Mouse (Mus musculus) spleen, adult 2 months (tissue): Measurements from ENCODE around the gene Rnf123. TPM values are rescaled to one million over a fixed set of nuclear protein-coding genes. Genes with fewer than 3 reads are reported as not detected.

Experiments used
- DNase-seq, 2 experiments: peaks; one replicate each; pipeline versions ENCODE4 v3.0.0 to v3.0.0-alpha.2; 2012 to 2021; ENCODE audit warnings: low spot score in 2 of 2, low read depth in 1 of 2
- H3K27ac ChIP-seq: fragments of 200-500 bp; 2 replicates; pipeline ENCODE4 v1.5.1; 2012; ENCODE audit warnings: low read length, inconsistent platforms; ENCODE audit not compliant: insufficient read depth
- H3K27me3 ChIP-seq: fragments of 200-500 bp; 2 replicates; pipeline ENCODE4 v1.6.1; 2012; ENCODE audit warnings: mild to moderate bottlenecking, moderate library complexity, low read length, inconsistent platforms; ENCODE audit not compliant: control insufficient read depth, insufficient read depth
- H3K36me3 ChIP-seq: fragments of 200-500 bp; 2 replicates; pipeline ENCODE4 v1.6.1; 2012; ENCODE audit warnings: mild to moderate bottlenecking, low read length, inconsistent platforms; ENCODE audit not compliant: control insufficient read depth, insufficient read depth
- H3K4me1 ChIP-seq: fragments of 200-500 bp; 2 replicates; pipeline ENCODE4 v1.6.1; 2011; ENCODE audit warnings: inconsistent platforms; ENCODE audit not compliant: control insufficient read depth, insufficient read depth, insufficient read length
- H3K4me3 ChIP-seq: fragments of 200-500 bp; 2 replicates; pipeline ENCODE4 v1.5.1; 2011; ENCODE audit warnings: mild to moderate bottlenecking, inconsistent platforms; ENCODE audit not compliant: insufficient read depth, insufficient read length; ENCODE audit errors: extremely low read depth
- CTCF ChIP-seq: fragments of 200-500 bp; IDR thresholded peaks from 2 replicates; pipeline ENCODE4 v1.5.1; 2011; ENCODE audit warnings: mild to moderate bottlenecking, inconsistent platforms; ENCODE audit not compliant: insufficient read depth, insufficient read length, insufficient replicate concordance; ENCODE audit errors: extremely low read depth
- POLR2A ChIP-seq: fragments of 200-500 bp; IDR thresholded peaks from 2 replicates; pipeline ENCODE4 v1.6.1; 2011; ENCODE audit warnings: low read depth, low read length, inconsistent platforms
- WGBS: fragments of 180-500 bp; shearing (Covaris S2); methylation state at CpG from one replicate; pipeline ENCODE4 v1.1.7; 2018; 5-methylcytosine and 5-hydroxymethylcytosine counted together
- polyA plus RNA-seq: library from polyadenylated mRNA; depleted of rRNA; stranded (reverse); fragments of >200 nt; gene quantifications from 2 replicates; pipeline ENCODE4 v1.2.3, GENCODE M21; 2012

The Rnf123 gene
- polyA plus RNA-seq, 1 experiment: 224 TPM

- Histone ChIP-seq H3K36me3 (peaks cover 56% of the 10 kb centered on the region), H3K27ac (no peak overlapping the region), H3K4me1 (peaks cover under 1% of the 10 kb centered on the region; the same call in 1 of the 2 replicates), H3K27me3 (no peaks in the 10 kb centered on the region), H3K4me3 (no peak overlapping the region)
- TF ChIP-seq CTCF: no peak
- TF ChIP-seq POLR2A: no peak
- no peak for DNase-seq
- 42% methylated on average over 1 of the region's 1 CpGs for WGBS
These were observed 28.1 kb downstream of the Rnf123 start for GRCm38 (mm10) chr9:108055061-108055460.

GRCm38 (mm10) chr9:108054331-108055040 is 28.7 kb downstream of the Rnf123 start:
- WGBS: 96% methylated on average over 22 of the region's 22 CpGs

GRCm38 (mm10) chr9:108053665-108054225 is 29.4 kb downstream of the Rnf123 start:
- Histone ChIP-seq H3K4me3 (no peak overlapping the region), H3K4me1 (peaks cover 7% of the 10 kb centered on the region; the same call in 1 of the 2 replicates), H3K36me3 (peaks cover 47% of the 10 kb centered on the region), H3K27me3 (no peaks in the 10 kb centered on the region), H3K27ac (no peak overlapping the region)
- WGBS: 93% methylated on average over 15 of the region's 15 CpGs
- TF ChIP-seq POLR2A (no peak), CTCF (no peak)
- no peak for DNase-seq

More at GRCm38 (mm10) chr9:108054331-108055040, 28.7 kb downstream of the Rnf123 start:
- Histone ChIP-seq H3K27me3 (no peaks in the 10 kb centered on the region), H3K4me1 (peaks cover 6% of the 10 kb centered on the region; the same call in 1 of the 2 replicates), H3K36me3 (peaks cover 51% of the 10 kb centered on the region), H3K4me3 (no peak overlapping the region), H3K27ac (no peak overlapping the region)
- DNase-seq: no peak
- no peak for TF ChIP-seq CTCF

- Histone ChIP-seq H3K27ac (no peak within 1 kb of the TSS), H3K27me3 (no peaks in the 10 kb centered on the region), H3K4me3 (no peak within 1 kb of the TSS), H3K36me3 (peaks cover 40% of the 10 kb centered on the region), H3K4me1 (peaks cover 7% of the 10 kb centered on the region; the same call in 1 of the 2 replicates)
- peak; percentile 87 to 94 for DNase-seq
- 56% methylated on average over 20 of the region's 20 CpGs for WGBS
- TF ChIP-seq CTCF (peak; percentile 90), POLR2A (no peak)
These were observed 30.1 kb downstream of the Rnf123 start, which contains the start of gene Amigo3 for GRCm38 (mm10) chr9:108052885-108053664. Amigo3 (plus strand) TSS chr9:108053159.

GRCm38 (mm10) chr9:108052411-108052810 is 30.7 kb downstream of the Rnf123 start:
- H3K36me3 ChIP-seq: peaks cover 34% of the 10 kb centered on the region
- peaks cover 7% of the 10 kb centered on the region; the same call in 1 of the 2 replicates for H3K4me1 ChIP-seq
- WGBS: 78% methylated on average over 7 of the region's 7 CpGs
- no peak for TF ChIP-seq POLR2A
- H3K27me3 ChIP-seq: no peaks in the 10 kb centered on the region
- H3K4me3 ChIP-seq: no peak overlapping the region
- DNase-seq: no peak
- H3K27ac ChIP-seq: no peak overlapping the region

- Histone ChIP-seq H3K4me1 (peaks cover 7% of the 10 kb centered on the region; the same call in 1 of the 2 replicates), H3K36me3 (peaks cover 28% of the 10 kb centered on the region), H3K27ac (no peak overlapping the region), H3K4me3 (no peak overlapping the region), H3K27me3 (no peaks in the 10 kb centered on the region)
- DNase-seq: no peak
- TF ChIP-seq POLR2A: no peak
- TF ChIP-seq CTCF: no peak
- 86% methylated on average over 4 of the region's 4 CpGs for WGBS
These were observed 31.3 kb downstream of the Rnf123 start for GRCm38 (mm10) chr9:108051931-108052220.
